Mouse (Mus musculus) embryonic fibroblast, embryonic 13.5 days (primary cell): ENCODE measurements around the gene Clip3.

Experiments used
- CTCF ChIP-seq: IDR thresholded peaks from 2 replicates; pipeline ENCODE4 v1.5.1; 2011; ENCODE audit warnings: mild to moderate bottlenecking, control low read depth, low read length, moderate library complexity, borderline replicate concordance; ENCODE audit not compliant: insufficient read depth
- POLR2A ChIP-seq: IDR thresholded peaks from 2 replicates; pipeline ENCODE4 v1.6.1; 2011; ENCODE audit warnings: low read depth, mild to moderate bottlenecking, control low read depth, low read length, moderate library complexity

GRCm38 (mm10) chr7:30297266-30297665 lies 5.7 kb downstream of the Clip3 start:
- TF ChIP-seq POLR2A (no peak), CTCF (no peak)
